Mouse (Mus musculus) cerebellum, adult 2 months (tissue): ENCODE measurements at regions not wholly inside any gene's neighbourhood (a gene's known extent, or its start where the extent isn't known, plus 50 kb on each side); places are given as distances from the start of the nearest gene placed in this dataset.

Experiments
- DNase-seq, 2 experiments: peaks; one replicate each; pipeline ENCODE4 v3.0.0; 2021
- H3K27ac ChIP-seq: fragments of 200-500 bp; 2 replicates; pipeline ENCODE4 v1.5.1; 2012; ENCODE audit warnings: low read length, control low read depth, inconsistent platforms; ENCODE audit not compliant: insufficient read depth
- H3K27me3 ChIP-seq: fragments of 200-500 bp; 2 replicates; pipeline ENCODE4 v1.6.1; 2012; ENCODE audit warnings: inconsistent platforms, mild to moderate bottlenecking, low read length, moderate library complexity; ENCODE audit not compliant: control insufficient read depth, insufficient read depth
- H3K4me1 ChIP-seq: fragments of 200-500 bp; 2 replicates; pipeline ENCODE4 v1.6.1; 2011; ENCODE audit warnings: low read length; ENCODE audit not compliant: control insufficient read depth, insufficient read depth
- H3K4me3 ChIP-seq: fragments of 200-500 bp; replicated peaks from 2 replicates; pipeline ENCODE3; 2011; ENCODE audit warnings: mild to moderate bottlenecking, low read depth, low read length, control low read depth; ENCODE audit not compliant: insufficient read depth
- CTCF ChIP-seq: fragments of 200-500 bp; IDR thresholded peaks from 2 replicates; pipeline ENCODE4 v1.5.1; 2011; ENCODE audit warnings: low read depth, mild to moderate bottlenecking, control low read depth, low read length, moderate library complexity, borderline replicate concordance; ENCODE audit not compliant: insufficient read depth
- POLR2A ChIP-seq: fragments of 200-500 bp; IDR thresholded peaks from 2 replicates; pipeline ENCODE4 v1.6.1; 2011; ENCODE audit warnings: low read length, control low read depth, borderline replicate concordance; ENCODE audit not compliant: insufficient read depth
- WGBS: fragments of 180-500 bp; shearing (Covaris S2); methylation state at CpG from one replicate; pipeline ENCODE4 v1.1.7; 2018; 5-methylcytosine and 5-hydroxymethylcytosine counted together

DNA sequence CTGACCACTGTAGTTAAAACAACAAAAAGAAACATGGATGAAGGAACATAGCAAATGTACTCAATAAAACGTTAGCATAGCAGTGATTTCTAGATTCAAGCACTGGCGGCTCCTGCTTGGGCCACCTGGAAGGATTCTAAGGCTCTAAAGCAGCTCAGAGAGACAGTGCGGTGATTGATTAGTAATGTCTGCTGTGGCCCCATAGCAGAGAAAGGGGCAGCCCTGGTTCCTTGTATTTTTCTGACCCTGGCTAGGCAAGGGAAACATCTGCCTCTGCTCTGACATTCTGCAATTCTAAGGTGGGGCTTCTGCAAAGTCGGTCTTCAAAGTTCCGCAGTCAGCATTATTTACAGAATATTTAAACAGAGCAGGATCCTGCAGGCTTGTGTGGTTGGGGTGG is 84.1 kb downstream of the 2410131K14Rik start:
- 97% methylated on average over 5 of the region's 5 CpGs for WGBS
- H3K27me3 ChIP-seq, result no peaks in the 10 kb centered on the region
- DNase-seq, result no peak
- no peak for TF ChIP-seq CTCF
- TF ChIP-seq POLR2A, result no peak
- no peak overlapping the region for H3K27ac ChIP-seq
- peaks cover 11% of the 10 kb centered on the region for H3K4me1 ChIP-seq
- H3K4me3 ChIP-seq, result no peak overlapping the region

DNA sequence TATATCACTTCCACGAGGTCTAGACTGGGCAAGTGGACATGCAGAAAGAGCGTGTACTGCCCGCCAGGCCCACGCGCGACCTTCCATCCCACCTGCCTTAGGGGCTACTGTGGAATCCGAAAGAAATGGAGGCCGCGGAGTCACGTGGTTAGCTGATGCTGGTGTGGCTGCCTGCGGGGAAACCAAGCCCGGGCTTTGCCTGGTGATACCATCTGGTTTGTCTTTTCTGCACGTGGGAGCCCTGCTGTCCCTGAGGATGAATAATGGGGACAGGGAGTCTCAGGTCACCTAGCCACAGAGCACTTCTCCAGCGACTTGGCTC is 86.2 kb downstream of the 2410131K14Rik start:
- TF ChIP-seq CTCF, result no peak
- no peak for TF ChIP-seq POLR2A
- 24% methylated on average over 14 of the region's 14 CpGs for WGBS

GRCm38 (mm10) chr5:118331608-118332394 is 86.8 kb downstream of the 2410131K14Rik start:
- peak; percentile 65 to 78 for DNase-seq
- Histone ChIP-seq H3K4me3 (peak overlapping the region; percentile 42), H3K4me1 (peaks cover 7% of the 10 kb centered on the region; the same call in 1 of the 2 replicates), H3K27me3 (no peaks in the 10 kb centered on the region), H3K27ac (no peak overlapping the region)
- peak; percentile 80 for TF ChIP-seq CTCF
- no peak for TF ChIP-seq POLR2A
- WGBS, result 1% methylated on average over 32 of the region's 32 CpGs

More for the DNA sequence above, 86.2 kb downstream of the 2410131K14Rik start:
- Histone ChIP-seq H3K4me3 (peak overlapping the region; percentile 42), H3K27ac (no peak overlapping the region), H3K4me1 (peaks cover 11% of the 10 kb centered on the region), H3K27me3 (no peaks in the 10 kb centered on the region)
- peak in 1 of 2 experiments; percentile 52 for DNase-seq

DNA sequence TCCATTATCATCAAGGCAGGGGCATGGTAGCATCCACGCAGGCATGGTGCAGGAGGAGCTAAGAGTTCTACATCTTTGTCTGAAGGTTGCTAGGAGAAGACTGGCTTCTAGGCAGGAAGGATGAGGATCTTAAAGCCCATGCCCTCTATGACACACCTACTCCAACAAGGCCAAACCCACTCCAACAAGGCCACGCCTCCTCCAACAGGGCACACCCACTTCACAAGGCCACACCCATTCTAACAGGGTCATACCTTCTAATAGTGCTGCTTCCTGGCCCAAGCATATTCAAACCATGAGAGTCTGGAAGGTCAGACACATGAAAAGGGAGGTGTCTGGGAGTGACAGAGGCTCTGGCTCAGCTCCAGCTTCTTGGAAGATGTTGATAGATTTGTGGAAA is 89.0 kb downstream of the 2410131K14Rik start:
- Histone ChIP-seq H3K27ac (no peak overlapping the region), H3K4me1 (peaks cover 7% of the 10 kb centered on the region; the same call in 1 of the 2 replicates), H3K27me3 (no peaks in the 10 kb centered on the region), H3K4me3 (no peak overlapping the region)
- no peak for TF ChIP-seq CTCF
- TF ChIP-seq POLR2A, result no peak
- 93% methylated on average over 2 of the region's 2 CpGs for whole genome bisulfite sequencing
- no peak for DNase-seq

- TF ChIP-seq CTCF (no peak), POLR2A (no peak)
- DNase-seq, result no peak
- H3K27ac ChIP-seq, result no peak overlapping the region
- no peaks in the 10 kb centered on the region; the same call in 1 of the 2 replicates for H3K27me3 ChIP-seq
- H3K4me1 ChIP-seq, result no peaks in the 10 kb centered on the region
- H3K4me3 ChIP-seq, result no peak overlapping the region
- 61% methylated on average over 8 of the region's 8 CpGs for WGBS
These were observed 93.2 kb downstream of the 2410131K14Rik start for GRCm38 (mm10) chr5:118338186-118338585.

DNA sequence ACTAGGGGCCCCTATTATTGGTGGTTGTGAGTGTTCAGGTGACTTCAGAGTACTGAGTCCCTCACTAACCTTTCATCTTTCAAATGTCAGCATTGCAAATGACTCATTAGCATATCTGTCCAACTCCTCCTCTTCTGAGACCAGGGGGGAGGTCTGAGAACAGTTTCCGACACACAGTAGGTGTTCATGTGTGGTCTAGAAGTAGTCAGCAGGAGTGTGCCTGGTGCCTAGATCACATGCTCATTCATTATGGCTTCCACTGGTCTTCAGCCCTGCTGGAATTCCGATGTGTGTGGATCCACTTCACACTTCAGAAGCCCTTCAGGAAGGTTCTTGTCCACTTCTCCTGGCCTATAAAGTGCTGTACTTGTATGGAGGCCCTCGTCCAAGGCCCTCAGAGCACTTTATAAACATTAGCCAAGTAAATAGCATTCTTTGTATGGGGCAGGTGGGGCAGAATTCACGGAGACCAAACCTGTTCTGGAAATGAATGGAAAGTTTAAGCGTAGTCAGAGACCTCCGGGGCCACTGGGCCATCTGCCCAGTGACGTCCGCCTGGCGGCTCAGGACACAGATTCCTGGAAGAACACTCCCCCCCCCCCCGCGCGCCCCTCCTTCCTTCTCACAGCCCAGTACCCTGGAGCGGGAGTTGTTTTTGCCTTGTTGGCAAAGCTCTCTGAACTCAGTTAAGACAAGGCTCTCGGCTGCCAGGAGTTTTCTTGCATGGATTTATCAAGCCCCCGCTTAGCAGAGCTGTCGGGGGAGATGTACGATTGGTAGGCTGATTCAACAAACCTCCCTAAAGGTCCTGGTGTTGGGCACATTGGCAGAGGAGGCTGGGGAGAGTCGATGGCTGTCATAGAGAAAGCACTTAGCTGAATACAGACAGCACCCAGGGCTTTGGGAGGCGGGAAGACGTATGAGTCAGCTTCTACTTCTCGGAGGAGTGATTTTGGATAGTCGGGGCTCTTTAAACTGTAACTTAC is 94.9 kb downstream of the 2410131K14Rik start:
- no peak for DNase-seq
- H3K27ac ChIP-seq, result no peak overlapping the region
- TF ChIP-seq CTCF (no peak), POLR2A (no peak)
- H3K27me3 ChIP-seq, result no peaks in the 10 kb centered on the region; the same call in 1 of the 2 replicates
- H3K4me1 ChIP-seq, result no peaks in the 10 kb centered on the region; the same call in 1 of the 2 replicates
- H3K4me3 ChIP-seq, result no peak overlapping the region
- WGBS, result 21% methylated on average over 22 of the region's 22 CpGs

GRCm38 (mm10) chr5:118343444-118344320 is 98.7 kb downstream of the 2410131K14Rik start:
- H3K27ac ChIP-seq, result no peak overlapping the region

More at GRCm38 (mm10) chr5:118343444-118344320, 98.7 kb downstream of the 2410131K14Rik start:
- peak; percentile 37 to 54 for DNase-seq
- Histone ChIP-seq H3K4me3 (no peak overlapping the region), H3K27me3 (no peaks in the 10 kb centered on the region; the same call in 1 of the 2 replicates), H3K4me1 (no peaks in the 10 kb centered on the region; the same call in 1 of the 2 replicates)
- no peak for TF ChIP-seq POLR2A
- TF ChIP-seq CTCF, result no peak
- WGBS, result 12% methylated on average over 19 of the region's 19 CpGs
